Mouse (Mus musculus): ENCODE data around the gene Cyp4f40.
"Not testable (repeated sequence)": the region's sequence is repeated elsewhere in the genome, so short reads cannot be mapped to it uniquely, and the experiment has no call there.

GRCm38 (mm10) chr17:32634242-32634971, 24.3 kb upstream of the Cyp4f40 start:
- not testable (repeated sequence) for TF ChIP-seq CTCF (IDR thresholded peaks at IDR 0.05; ENCODE audit: control insufficient read depth, insufficient read depth, insufficient replicate concordance, low read depth, low read length); POLR2A (IDR thresholded peaks at IDR 0.05; ENCODE audit: control insufficient read depth, low read depth, low read length)
